Mouse (Mus musculus): Measurements from ENCODE around the gene Paip2b.
"Not testable (repeated sequence)": the region's sequence is repeated elsewhere in the genome, so short reads cannot be mapped to it uniquely, and the experiment has no call there.

Paip2b gene

GRCm38 (mm10) chr6:83802033-83802432, 29.5 kb downstream of the Paip2b start:
- DNase-seq (ENCODE audit: low spot score), result no peak

GRCm38 (mm10) chr6:83796686-83797085, 34.9 kb downstream of the Paip2b start:
- DNase-seq (ENCODE audit: low spot score), result peak; percentile 54

- DNase-seq (ENCODE audit: low spot score), result peak; percentile 83
Measured at GRCm38 (mm10) chr6:83795492-83795900, 36.0 kb downstream of the Paip2b start.

- peak; percentile 99 for DNase-seq (ENCODE audit: low spot score)
Measured at GRCm38 (mm10) chr6:83794760-83795296, 36.7 kb downstream of the Paip2b start, which contains the start of gene Nagk. Nagk (plus strand) TSS chr6:83794982.

- DNase-seq (ENCODE audit: low spot score), result no peak
Measured at GRCm38 (mm10) chr6:83791251-83791890, 40.2 kb downstream of the Paip2b start.

- DNase-seq (ENCODE audit: low spot score), result not testable (repeated sequence)
Measured at GRCm38 (mm10) chr6:83790533-83790932, 41.0 kb downstream of the Paip2b start.

GRCm38 (mm10) chr6:83788554-83788953, 43.0 kb downstream of the Paip2b start:
- no peak for DNase-seq (ENCODE audit: low spot score)

- DNase-seq (ENCODE audit: low spot score), result no peak
Measured at GRCm38 (mm10) chr6:83786426-83786825, 45.1 kb downstream of the Paip2b start.

GRCm38 (mm10) chr6:83779026-83779425, 52.5 kb downstream of the Paip2b start:
- DNase-seq (ENCODE audit: low spot score), result peak; percentile 60

- DNase-seq (ENCODE audit: low spot score), result no peak
Measured at GRCm38 (mm10) chr6:83778306-83778705, 53.2 kb downstream of the Paip2b start.

- DNase-seq (ENCODE audit: low spot score), result peak; percentile 94
Measured at GRCm38 (mm10) chr6:83775638-83776293, 55.8 kb downstream of the Paip2b start, which contains the start of gene Tex261. Tex261 (minus strand) TSS chr6:83775813.

- peak; percentile 44 for DNase-seq (ENCODE audit: low spot score)
Measured at GRCm38 (mm10) chr6:83774781-83775563, 56.6 kb downstream of the Paip2b start.

GRCm38 (mm10) chr6:83774126-83774525, 57.4 kb downstream of the Paip2b start:
- no peak for DNase-seq (ENCODE audit: low spot score)

- DNase-seq (ENCODE audit: low spot score), result no peak
Measured at GRCm38 (mm10) chr6:83768485-83768884, 63.1 kb downstream of the Paip2b start.

- DNase-seq (ENCODE audit: low spot score), result no peak
Measured at GRCm38 (mm10) chr6:83766982-83767381, 64.6 kb downstream of the Paip2b start.

GRCm38 (mm10) chr6:83762880-83763431, 68.6 kb downstream of the Paip2b start:
- no peak for DNase-seq (ENCODE audit: low spot score)

- DNase-seq (ENCODE audit: low spot score), result no peak
Measured at GRCm38 (mm10) chr6:83762344-83762743, 69.2 kb downstream of the Paip2b start, which contains the start of gene Ankrd53. Ankrd53 (plus strand) TSS chr6:83762644.

- DNase-seq (ENCODE audit: low spot score), result no peak
Measured at GRCm38 (mm10) chr6:83756051-83756450, 75.5 kb downstream of the Paip2b start.

Data from adipocyte (in vitro differentiated cells).